Mouse (Mus musculus): ENCODE results near the gene Klhl35. TPM values are rescaled to one million over a fixed set of nuclear protein-coding genes. Genes with fewer than 3 reads are reported as not detected.

Klhl35 gene
- polyA plus RNA-seq, 1 experiment = 0.80 TPM

DNA sequence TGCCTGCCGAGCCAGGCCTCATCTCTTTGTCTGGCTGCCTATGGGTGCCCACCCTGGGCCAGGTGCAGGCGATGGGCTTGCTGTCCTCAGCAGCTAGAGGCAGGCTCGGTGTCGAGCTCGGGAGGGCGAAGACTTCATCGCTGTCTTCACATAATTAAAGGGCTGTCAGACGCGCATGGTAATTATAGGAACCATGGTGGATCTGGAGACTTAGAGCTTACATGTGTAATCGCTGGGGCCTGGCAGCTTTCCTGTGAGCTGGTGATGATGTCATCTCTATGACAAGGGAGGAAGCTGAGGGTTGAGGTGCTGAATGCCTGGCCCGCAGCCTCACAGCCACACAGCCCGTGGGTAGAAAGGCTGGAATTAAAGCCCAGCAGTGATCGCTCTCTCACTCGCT is 33.6 kb upstream of the Klhl35 start:
- no peak for DNase-seq
- no peak for TF ChIP-seq POLR2A (IDR thresholded peaks at IDR 0.05; ENCODE audit: borderline replicate concordance, extremely low read depth, low read depth, low read length)
- no peak for TF ChIP-seq CTCF (IDR thresholded peaks at IDR 0.05; ENCODE audit: insufficient read depth, low read length)
- Histone ChIP-seq H3K4me3 (replicated peaks; ENCODE audit: extremely low read depth, low read depth, low read length) (no peak overlapping the region), H3K4me1 (ENCODE audit: control insufficient read depth, insufficient read depth, low read length) (no peaks in the 10 kb centered on the region)
- WGBS = 63% methylated on average over 14 of the region's 14 CpGs

DNA sequence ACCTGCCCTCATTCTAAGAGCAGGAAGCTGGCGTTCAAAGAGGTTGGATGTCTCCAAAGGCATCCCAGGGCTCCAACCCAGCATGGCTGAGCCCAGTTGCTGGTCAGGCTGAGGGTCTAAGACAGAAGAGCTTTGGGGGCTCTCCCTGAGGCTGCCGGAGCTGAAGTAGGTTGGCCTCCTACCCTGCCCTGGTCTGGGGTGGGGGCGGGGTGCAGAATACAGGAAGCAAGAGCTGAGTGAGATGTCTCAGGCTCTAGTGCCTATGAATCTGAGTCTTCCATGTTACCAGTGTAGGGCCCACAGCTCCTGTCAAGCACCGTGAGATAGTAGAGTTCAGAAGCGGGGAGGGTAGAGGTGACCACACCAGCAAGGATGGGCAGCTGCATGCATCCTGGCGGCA is 32.9 kb upstream of the Klhl35 start:
- TF ChIP-seq POLR2A (IDR thresholded peaks at IDR 0.05; ENCODE audit: borderline replicate concordance, extremely low read depth, low read depth, low read length) = no peak
- no peak for TF ChIP-seq CTCF (IDR thresholded peaks at IDR 0.05; ENCODE audit: insufficient read depth, low read length)
- 86% methylated on average over 6 of the region's 6 CpGs for WGBS
- Histone ChIP-seq H3K4me1 (ENCODE audit: control insufficient read depth, insufficient read depth, low read length) (no peaks in the 10 kb centered on the region), H3K4me3 (replicated peaks; ENCODE audit: extremely low read depth, low read depth, low read length) (no peak overlapping the region)
- no peak for DNase-seq

DNA sequence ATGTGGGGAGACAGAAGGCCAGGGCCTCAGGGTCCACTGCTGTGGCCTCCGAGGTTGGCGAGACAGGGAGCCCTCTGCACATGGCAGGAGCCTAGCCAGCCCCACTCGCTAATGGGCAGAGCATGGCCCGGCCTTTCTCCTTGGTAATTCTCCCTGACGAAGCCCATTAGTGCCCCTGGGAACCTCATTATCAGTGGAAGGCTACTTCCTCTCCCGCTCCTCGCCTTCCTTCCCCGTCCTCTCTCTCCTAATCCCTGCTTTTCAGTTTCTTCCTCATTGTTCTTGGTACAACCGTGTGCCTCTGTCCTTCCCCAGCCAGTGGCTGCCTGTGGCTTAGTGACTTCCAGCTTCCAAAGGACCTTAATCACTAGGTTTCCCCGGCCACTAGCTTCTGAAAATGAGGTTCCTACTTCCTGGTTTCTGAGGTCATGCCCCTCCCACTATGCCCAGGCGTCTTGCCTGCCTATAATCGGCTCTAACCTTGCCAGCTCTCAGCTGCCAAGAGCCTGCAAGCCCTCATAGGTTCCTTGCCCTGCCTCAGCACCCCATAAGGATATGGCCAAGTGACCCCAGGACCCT is 31.0 kb upstream of the Klhl35 start:
- Histone ChIP-seq H3K4me1 (ENCODE audit: control insufficient read depth, insufficient read depth, low read length) (no peaks in the 10 kb centered on the region), H3K4me3 (replicated peaks; ENCODE audit: extremely low read depth, low read depth, low read length) (no peak overlapping the region)
- DNase-seq = no peak
- TF ChIP-seq POLR2A (IDR thresholded peaks at IDR 0.05; ENCODE audit: borderline replicate concordance, extremely low read depth, low read depth, low read length) (no peak), CTCF (IDR thresholded peaks at IDR 0.05; ENCODE audit: insufficient read depth, low read length) (no peak)
- 51% methylated on average over 12 of the region's 12 CpGs for WGBS

DNA sequence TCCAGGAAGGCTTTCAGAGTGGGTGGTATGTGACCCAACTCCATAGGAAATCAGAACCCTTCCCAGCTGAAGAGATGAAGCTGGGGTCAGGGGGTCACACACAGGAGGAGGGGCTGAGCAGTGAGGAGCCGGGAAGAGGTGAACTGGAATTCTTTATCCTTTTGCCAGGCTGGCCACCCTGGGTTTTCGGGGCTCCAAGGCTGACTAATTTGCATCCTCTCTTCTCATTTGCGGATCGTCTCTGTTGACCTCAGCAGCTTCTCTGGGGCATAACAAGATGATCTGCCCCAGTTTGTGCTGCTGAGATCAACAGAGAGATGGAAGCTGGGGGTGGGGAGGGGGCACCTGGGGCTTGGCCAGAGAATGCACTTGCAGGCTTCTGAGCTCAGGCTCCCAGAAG is 29.3 kb upstream of the Klhl35 start:
- Histone ChIP-seq H3K4me1 (ENCODE audit: control insufficient read depth, insufficient read depth, low read length) (peaks cover 2% of the 10 kb centered on the region), H3K4me3 (replicated peaks; ENCODE audit: extremely low read depth, low read depth, low read length) (no peak overlapping the region)
- 69% methylated on average over 4 of the region's 4 CpGs for WGBS
- DNase-seq = no peak
- TF ChIP-seq CTCF (IDR thresholded peaks at IDR 0.05; ENCODE audit: insufficient read depth, low read length) = no peak
- TF ChIP-seq POLR2A (IDR thresholded peaks at IDR 0.05; ENCODE audit: borderline replicate concordance, extremely low read depth, low read depth, low read length) = no peak

DNA sequence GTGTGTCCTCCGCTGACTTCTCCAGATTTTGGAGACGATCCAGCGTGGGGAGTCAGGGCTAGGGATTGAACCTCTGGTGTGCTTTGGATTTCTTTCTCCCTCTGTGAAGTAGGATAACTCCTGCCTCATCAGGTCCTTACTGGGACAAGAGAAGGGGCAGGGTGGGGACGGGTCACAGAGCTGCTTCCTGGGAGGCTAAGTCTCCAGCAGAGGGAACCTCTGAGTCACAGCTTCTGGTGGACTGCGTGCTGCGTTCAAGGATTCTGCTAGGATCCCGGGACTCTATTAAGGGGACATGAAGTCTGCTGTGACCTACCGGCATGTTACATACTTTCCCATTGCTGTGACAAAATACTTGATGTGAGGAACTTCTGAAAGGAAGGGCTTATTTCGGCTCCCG is 26.9 kb upstream of the Klhl35 start:
- H3K4me3 ChIP-seq (replicated peaks; ENCODE audit: extremely low read depth, low read depth, low read length) = no peak overlapping the region
- peaks cover 9% of the 10 kb centered on the region for H3K4me1 ChIP-seq (ENCODE audit: control insufficient read depth, insufficient read depth, low read length)

DNA sequence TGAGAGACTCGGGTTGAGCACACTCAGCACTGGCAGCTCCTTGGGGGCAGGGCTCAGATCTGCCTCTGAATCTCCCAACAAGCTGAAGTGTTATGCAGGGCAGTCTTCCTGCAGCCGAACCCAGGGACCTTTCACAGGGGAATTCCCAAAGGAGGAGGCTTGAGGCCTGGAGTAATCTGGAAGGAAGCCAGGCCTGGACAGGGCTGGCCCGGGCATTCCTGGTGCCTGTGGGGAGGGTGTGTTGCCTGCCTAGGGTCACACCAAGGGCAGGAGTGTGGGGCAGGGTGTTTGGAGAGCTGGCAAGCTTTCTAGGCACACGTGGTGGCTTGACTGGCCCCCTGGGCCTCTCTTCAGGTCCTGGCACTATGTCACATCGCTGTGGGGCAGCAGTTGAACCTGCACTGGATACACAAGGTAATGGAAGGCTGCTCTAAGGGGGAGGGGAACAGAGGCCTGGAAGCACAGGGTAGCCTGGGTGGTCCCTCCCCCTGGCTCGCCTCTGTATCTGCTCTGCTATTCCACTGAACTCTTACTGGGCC is 24.2 kb upstream of the Klhl35 start:
- peaks cover 9% of the 10 kb centered on the region for H3K4me1 ChIP-seq (ENCODE audit: control insufficient read depth, insufficient read depth, low read length)
- TF ChIP-seq POLR2A (IDR thresholded peaks at IDR 0.05; ENCODE audit: borderline replicate concordance, extremely low read depth, low read depth, low read length) = no peak
- no peak for TF ChIP-seq CTCF (IDR thresholded peaks at IDR 0.05; ENCODE audit: insufficient read depth, low read length)
- WGBS = 12% methylated on average over 6 of the region's 6 CpGs
- no peak overlapping the region for H3K4me3 ChIP-seq (replicated peaks; ENCODE audit: extremely low read depth, low read depth, low read length)
- peak; percentile 68 for DNase-seq

More for the DNA sequence above, 26.9 kb upstream of the Klhl35 start:
- no peak for DNase-seq
- TF ChIP-seq CTCF (IDR thresholded peaks at IDR 0.05; ENCODE audit: insufficient read depth, low read length) (peak; percentile 33; the same call in 1 of the 2 replicates), POLR2A (IDR thresholded peaks at IDR 0.05; ENCODE audit: borderline replicate concordance, extremely low read depth, low read depth, low read length) (no peak)
- WGBS = 70% methylated on average over 10 of the region's 10 CpGs

DNA sequence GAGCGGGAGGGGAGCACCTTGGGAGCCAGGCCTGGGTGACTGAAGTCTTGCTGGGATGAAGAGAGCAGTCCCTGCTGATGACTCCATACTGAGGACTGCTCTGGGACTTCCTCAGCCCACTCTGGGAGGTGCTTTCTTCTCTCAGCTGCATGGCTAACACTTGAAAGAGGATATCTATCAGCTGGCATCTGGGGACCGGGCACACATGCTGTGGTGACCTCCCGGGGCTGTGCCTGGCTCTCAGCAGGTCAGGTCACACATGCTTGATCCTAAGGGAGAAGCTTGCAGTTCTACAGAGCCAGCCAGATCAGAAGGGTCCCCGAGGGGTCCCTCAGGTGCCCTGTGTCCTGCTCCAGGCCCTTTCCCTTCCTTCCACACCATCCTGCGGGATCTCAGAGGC is 22.6 kb upstream of the Klhl35 start:
- H3K4me3 ChIP-seq (replicated peaks; ENCODE audit: extremely low read depth, low read depth, low read length) = no peak overlapping the region
- no peak for DNase-seq
- H3K4me1 ChIP-seq (ENCODE audit: control insufficient read depth, insufficient read depth, low read length) = peaks cover 9% of the 10 kb centered on the region
- TF ChIP-seq CTCF (IDR thresholded peaks at IDR 0.05; ENCODE audit: insufficient read depth, low read length) (no peak), POLR2A (IDR thresholded peaks at IDR 0.05; ENCODE audit: borderline replicate concordance, extremely low read depth, low read depth, low read length) (no peak)
- 64% methylated on average over 5 of the region's 5 CpGs for WGBS

DNA sequence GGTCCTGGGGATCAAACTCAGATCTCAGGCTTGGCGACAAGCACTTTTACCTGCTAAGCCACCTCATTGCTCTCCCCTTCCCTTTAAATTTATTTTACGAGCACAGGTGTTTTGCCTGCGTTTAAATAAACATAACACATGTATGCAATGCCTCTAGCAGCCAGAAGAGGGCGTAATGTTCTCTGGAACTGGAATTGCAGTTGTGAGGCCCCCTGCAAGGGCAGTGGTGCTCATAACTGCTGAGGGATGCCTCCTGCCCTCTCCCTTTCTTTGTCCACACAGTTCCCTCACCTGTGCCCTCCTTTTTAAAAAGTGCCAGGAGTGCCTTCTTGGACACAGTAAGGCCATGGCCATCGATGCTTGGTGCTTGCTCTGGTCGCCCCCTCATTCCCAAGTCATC is 21.8 kb upstream of the Klhl35 start:
- WGBS = 65% methylated on average over 6 of the region's 6 CpGs
- peaks cover 9% of the 10 kb centered on the region for H3K4me1 ChIP-seq (ENCODE audit: control insufficient read depth, insufficient read depth, low read length)
- no peak for DNase-seq
- H3K4me3 ChIP-seq (replicated peaks; ENCODE audit: extremely low read depth, low read depth, low read length) = no peak overlapping the region
- peak; percentile 49 for TF ChIP-seq CTCF (IDR thresholded peaks at IDR 0.05; ENCODE audit: insufficient read depth, low read length)
- TF ChIP-seq POLR2A (IDR thresholded peaks at IDR 0.05; ENCODE audit: borderline replicate concordance, extremely low read depth, low read depth, low read length) = no peak

DNA sequence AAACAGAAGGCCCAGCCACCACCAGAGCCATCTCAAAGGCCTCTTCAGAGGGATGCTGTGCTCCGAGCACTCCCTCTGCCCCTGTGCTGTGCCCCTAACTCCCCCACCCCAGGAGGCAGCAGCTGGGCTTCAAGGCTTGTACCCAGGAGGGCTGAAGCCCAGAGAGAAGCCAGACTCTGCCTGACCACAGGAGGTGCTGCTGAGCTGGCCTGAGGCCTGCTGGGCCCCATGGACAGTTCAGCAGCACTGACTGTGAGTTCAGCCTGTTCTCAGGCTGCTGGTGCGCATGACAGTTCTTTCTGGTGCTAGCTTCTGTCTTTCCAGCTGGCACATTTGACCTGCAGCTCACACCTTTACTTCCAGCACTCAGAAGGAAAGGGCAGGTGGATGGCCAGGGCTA is 20.0 kb upstream of the Klhl35 start:
- WGBS = 94% methylated on average over 2 of the region's 2 CpGs
- TF ChIP-seq CTCF (IDR thresholded peaks at IDR 0.05; ENCODE audit: insufficient read depth, low read length) = peak; percentile 4; the same call in 1 of the 2 replicates
- no peak for TF ChIP-seq POLR2A (IDR thresholded peaks at IDR 0.05; ENCODE audit: borderline replicate concordance, extremely low read depth, low read depth, low read length)
- no peak for DNase-seq
- H3K4me1 ChIP-seq (ENCODE audit: control insufficient read depth, insufficient read depth, low read length) = peaks cover 9% of the 10 kb centered on the region
- H3K4me3 ChIP-seq (replicated peaks; ENCODE audit: extremely low read depth, low read depth, low read length) = no peak overlapping the region

DNA sequence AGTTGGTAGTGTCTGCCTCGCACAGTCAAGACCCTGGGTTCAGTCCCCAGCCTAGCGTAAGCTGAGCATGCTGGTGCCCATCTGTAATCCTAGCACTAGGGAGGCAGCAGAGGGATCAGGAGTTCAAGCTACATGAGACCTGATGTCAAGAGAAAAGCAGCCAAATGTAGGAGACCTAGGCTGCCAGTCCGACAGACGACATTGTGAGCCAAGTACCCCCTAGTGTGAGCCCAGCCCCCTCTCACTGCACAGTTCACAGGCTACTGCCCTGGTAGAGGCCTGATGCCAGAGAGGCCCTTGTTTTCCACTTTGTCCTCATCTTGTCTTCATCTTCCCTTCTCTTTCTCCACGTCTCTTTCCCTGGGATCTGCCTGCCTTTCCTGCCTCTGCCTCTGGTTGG is 18.5 kb upstream of the Klhl35 start:
- 87% methylated on average over 5 of the region's 5 CpGs for WGBS
- no peaks in the 10 kb centered on the region for H3K4me1 ChIP-seq (ENCODE audit: control insufficient read depth, insufficient read depth, low read length)
- H3K4me3 ChIP-seq (replicated peaks; ENCODE audit: extremely low read depth, low read depth, low read length) = no peak overlapping the region
- no peak for DNase-seq
- TF ChIP-seq POLR2A (IDR thresholded peaks at IDR 0.05; ENCODE audit: borderline replicate concordance, extremely low read depth, low read depth, low read length) (no peak), CTCF (IDR thresholded peaks at IDR 0.05; ENCODE audit: insufficient read depth, low read length) (no peak)
